Mouse (Mus musculus) kidney, embryonic 16.5 days (tissue): ENCODE data around the gene Klf7. TPM values are rescaled to one million over a fixed set of nuclear protein-coding genes. Genes with fewer than 3 reads are reported as not detected.
A peak's percentile ranks its signal among the peaks of the same experiment; 100 is the strongest.

Experiments used
- ATAC-seq: fragments of 200-750 bp; cut with Nextera tagmentation; 2 replicates; pipeline ENCODE4 v1.8.0; 2017; ENCODE audit warnings: moderate TSS enrichment; ENCODE audit not compliant: low FRiP score, low TSS enrichment
- H3K27ac ChIP-seq: fragments of 300-500 bp; sonication (generic); 2 replicates; pipeline ENCODE4 v1.5.1; 2014; ENCODE audit warnings: low read length
- H3K27me3 ChIP-seq: fragments of 300-500 bp; sonication (generic); 2 replicates; pipeline ENCODE4 v1.6.1; 2014; ENCODE audit warnings: low read length, control low read depth, mixed read lengths; ENCODE audit not compliant: insufficient read depth
- H3K36me3 ChIP-seq: fragments of 300-500 bp; sonication (generic); 2 replicates; pipeline ENCODE4 v1.6.1; 2014; ENCODE audit warnings: low read length, control low read depth, mixed read lengths; ENCODE audit not compliant: insufficient read depth
- H3K4me1 ChIP-seq: fragments of 300-500 bp; sonication (generic); 2 replicates; pipeline ENCODE4 v1.6.1; 2014; ENCODE audit warnings: low read length, control low read depth, mixed read lengths; ENCODE audit not compliant: insufficient read depth
- H3K4me2 ChIP-seq: fragments of 300-500 bp; sonication (generic); replicated peaks from 2 replicates; pipeline ENCODE4 v1.6.1; 2014; ENCODE audit warnings: low read depth, low read length
- H3K4me3 ChIP-seq: fragments of 300-500 bp; sonication (generic); 2 replicates; pipeline ENCODE4 v1.5.1; 2014; ENCODE audit warnings: mild to moderate bottlenecking, low read length
- H3K9ac ChIP-seq: fragments of 300-500 bp; sonication (generic); replicated peaks from 2 replicates; pipeline ENCODE4 v1.6.1; 2014; ENCODE audit warnings: low read length
- H3K9me3 ChIP-seq: fragments of 300-500 bp; sonication (generic); 2 replicates; pipeline ENCODE4 v1.6.1; 2016; ENCODE audit warnings: low read length, control low read depth
- WGBS: fragments of 180-500 bp; shearing (Covaris S2); extraction: QIAGEN DNeasy Blood & Tissue Kit; methylation state at CpG from one replicate; pipeline ENCODE4 v1.1.7; 2014; 5-methylcytosine and 5-hydroxymethylcytosine counted together
- polyA plus RNA-seq: library from polyadenylated mRNA; unstranded; fragments of >200 nt; fragmentation: Nextera tagmentation; extraction: Ambion mirVana; gene quantifications from 2 replicates; pipeline ENCODE4 v1.2.1, GENCODE M21; 2015

Gene Klf7
- polyA plus RNA-seq, 1 experiment from 2014 or later: 23.6 TPM

GRCm38 (mm10) chr1:64018466-64019077, 103.5 kb downstream of the Klf7 start:
- H3K9me3 ChIP-seq: no peaks in the 10 kb centered on the region
- peak; percentile 80 for ATAC-seq
- H3K4me1 ChIP-seq: peaks cover 10% of the 10 kb centered on the region
- peak overlapping the region; percentile 24 for H3K4me2 ChIP-seq
- 47% methylated on average over 16 of the region's 16 CpGs for WGBS
- H3K36me3 ChIP-seq: no peaks in the 10 kb centered on the region
- H3K9ac ChIP-seq: no peak overlapping the region
- no peaks in the 10 kb centered on the region for H3K27me3 ChIP-seq
- H3K4me3 ChIP-seq: no peak overlapping the region
- peak overlapping the region; percentile 50; the same call in 1 of the 2 replicates for H3K27ac ChIP-seq

- Histone ChIP-seq H3K27me3 (no peaks in the 10 kb centered on the region), H3K9ac (no peak overlapping the region), H3K4me3 (no peak overlapping the region), H3K27ac (no peak overlapping the region), H3K4me1 (0 out of 2 replicates have a peak, but pooled peaks cover 2% of the 10 kb centered on the region), H3K36me3 (no peaks in the 10 kb centered on the region), H3K9me3 (no peaks in the 10 kb centered on the region), H3K4me2 (no peak overlapping the region)
- no peak for ATAC-seq
- WGBS: 73% methylated on average over 1 of the region's 1 CpGs
These were observed 108.0 kb downstream of the Klf7 start for GRCm38 (mm10) chr1:64014091-64014490.

- Histone ChIP-seq H3K27me3 (no peaks in the 10 kb centered on the region), H3K36me3 (no peaks in the 10 kb centered on the region), H3K9me3 (no peaks in the 10 kb centered on the region), H3K4me1 (no peaks in the 10 kb centered on the region), H3K4me2 (no peak overlapping the region), H3K4me3 (no peak overlapping the region), H3K27ac (no peak overlapping the region), H3K9ac (no peak overlapping the region)
- 39% methylated on average over 2 of the region's 2 CpGs for WGBS
- ATAC-seq: no peak
These were observed 113.1 kb downstream of the Klf7 start for GRCm38 (mm10) chr1:64008994-64009393.

- Histone ChIP-seq H3K27me3 (no peaks in the 10 kb centered on the region), H3K4me1 (no peaks in the 10 kb centered on the region), H3K9ac (no peak overlapping the region), H3K4me3 (no peak overlapping the region), H3K27ac (no peak overlapping the region), H3K9me3 (no peaks in the 10 kb centered on the region), H3K4me2 (no peak overlapping the region), H3K36me3 (no peaks in the 10 kb centered on the region)
- ATAC-seq: no peak
These were observed 114.1 kb downstream of the Klf7 start for GRCm38 (mm10) chr1:64008031-64008430.

GRCm38 (mm10) chr1:64005194-64005593, 116.9 kb downstream of the Klf7 start:
- H3K4me2 ChIP-seq: no peak overlapping the region
- ATAC-seq: no peak

GRCm38 (mm10) chr1:64003525-64004291, 118.4 kb downstream of the Klf7 start:
- 51% methylated on average over 9 of the region's 9 CpGs for WGBS
- H3K27me3 ChIP-seq: no peaks in the 10 kb centered on the region
- H3K9ac ChIP-seq: no peak overlapping the region

More at GRCm38 (mm10) chr1:64005194-64005593, 116.9 kb downstream of the Klf7 start:
- no peak overlapping the region for H3K9ac ChIP-seq
- no peaks in the 10 kb centered on the region for H3K27me3 ChIP-seq
- 90% methylated on average over 2 of the region's 2 CpGs for WGBS
- no peaks in the 10 kb centered on the region for H3K4me1 ChIP-seq
- H3K27ac ChIP-seq: no peak overlapping the region
- no peaks in the 10 kb centered on the region for H3K9me3 ChIP-seq
- no peak overlapping the region for H3K4me3 ChIP-seq
- H3K36me3 ChIP-seq: no peaks in the 10 kb centered on the region

GRCm38 (mm10) chr1:64002036-64002435, 120.0 kb downstream of the Klf7 start:
- Histone ChIP-seq H3K27me3 (no peaks in the 10 kb centered on the region), H3K4me3 (no peak overlapping the region), H3K9me3 (no peaks in the 10 kb centered on the region), H3K9ac (no peak overlapping the region), H3K27ac (no peak overlapping the region), H3K36me3 (no peaks in the 10 kb centered on the region), H3K4me1 (no peaks in the 10 kb centered on the region), H3K4me2 (no peak overlapping the region)
- WGBS: 96% methylated on average over 6 of the region's 6 CpGs
- ATAC-seq: no peak

More at GRCm38 (mm10) chr1:64003525-64004291, 118.4 kb downstream of the Klf7 start:
- Histone ChIP-seq H3K27ac (no peak overlapping the region), H3K4me1 (no peaks in the 10 kb centered on the region), H3K4me3 (no peak overlapping the region), H3K4me2 (no peak overlapping the region), H3K9me3 (no peaks in the 10 kb centered on the region), H3K36me3 (no peaks in the 10 kb centered on the region)
- no peak for ATAC-seq

GRCm38 (mm10) chr1:64000597-64000996, 121.5 kb downstream of the Klf7 start:
- H3K4me3 ChIP-seq: no peak overlapping the region
- ATAC-seq: no peak
- H3K4me1 ChIP-seq: peaks cover 3% of the 10 kb centered on the region; the same call in 1 of the 2 replicates
- no peak overlapping the region for H3K27ac ChIP-seq
- no peak overlapping the region for H3K9ac ChIP-seq
- WGBS: 79% methylated on average over 2 of the region's 2 CpGs
- no peak overlapping the region for H3K4me2 ChIP-seq
- H3K9me3 ChIP-seq: no peaks in the 10 kb centered on the region
- H3K36me3 ChIP-seq: no peaks in the 10 kb centered on the region
- no peaks in the 10 kb centered on the region for H3K27me3 ChIP-seq

GRCm38 (mm10) chr1:63999481-63999880, 122.6 kb downstream of the Klf7 start:
- no peak for ATAC-seq
- no peak overlapping the region for H3K4me3 ChIP-seq
- WGBS: 90% methylated on average over 8 of the region's 8 CpGs

GRCm38 (mm10) chr1:63998901-63999300, 123.2 kb downstream of the Klf7 start:
- H3K27ac ChIP-seq: no peak overlapping the region
- no peak overlapping the region for H3K4me2 ChIP-seq
- ATAC-seq: no peak
- no peaks in the 10 kb centered on the region for H3K27me3 ChIP-seq
- no peaks in the 10 kb centered on the region for H3K9me3 ChIP-seq
- no peak overlapping the region for H3K9ac ChIP-seq
- H3K36me3 ChIP-seq: no peaks in the 10 kb centered on the region
- 87% methylated on average over 4 of the region's 4 CpGs for WGBS
- H3K4me3 ChIP-seq: no peak overlapping the region
- peaks cover 20% of the 10 kb centered on the region for H3K4me1 ChIP-seq

More at GRCm38 (mm10) chr1:63999481-63999880, 122.6 kb downstream of the Klf7 start:
- no peaks in the 10 kb centered on the region for H3K36me3 ChIP-seq
- peaks cover 14% of the 10 kb centered on the region for H3K4me1 ChIP-seq
- no peak overlapping the region for H3K9ac ChIP-seq
- H3K27me3 ChIP-seq: no peaks in the 10 kb centered on the region
- no peak overlapping the region for H3K4me2 ChIP-seq
- no peaks in the 10 kb centered on the region for H3K9me3 ChIP-seq
- no peak overlapping the region for H3K27ac ChIP-seq
